Mouse (Mus musculus): ENCODE measurements at regions not wholly inside any gene's neighbourhood (a gene's known extent, or its start where the extent isn't known, plus 50 kb on each side); places are given as distances from the start of the nearest gene placed in this dataset.

DNA sequence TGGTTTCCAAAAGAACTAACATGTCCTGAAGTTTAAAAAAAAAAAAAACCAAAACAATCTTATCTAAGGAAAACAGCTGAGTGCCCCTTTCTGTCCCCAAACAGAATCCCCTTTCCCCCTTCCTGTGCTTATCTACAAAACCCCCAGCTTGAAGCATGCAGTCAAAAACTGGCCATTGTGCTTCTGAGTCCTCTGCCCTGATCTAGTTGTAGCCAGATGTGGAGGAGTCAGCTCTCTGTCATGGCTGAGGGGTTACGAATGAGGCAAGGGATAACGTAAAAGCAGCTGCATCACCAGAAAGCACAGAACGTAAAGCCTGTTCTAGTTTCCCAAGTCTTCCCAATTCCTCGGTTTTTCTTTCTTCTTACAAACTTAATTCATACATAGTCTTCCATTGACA, 164.3 kb upstream of the Tbc1d2b start:
- Histone ChIP-seq H3K9me3 (replicated peaks; ENCODE audit: control insufficient read depth, low read length) (no peaks in the 10 kb centered on the region), H3K27me3 (ENCODE audit: control insufficient read depth, insufficient read depth, low read length) (no peaks in the 10 kb centered on the region), H3K4me2 (ENCODE audit: low read depth, low read length) (no peak overlapping the region), H3K27ac (ENCODE audit: low read depth) (no peak overlapping the region), H3K9ac (replicated peaks; ENCODE audit: low read depth, low read length) (no peak overlapping the region), H3K4me3 (ENCODE audit: low read depth, low read length) (no peak overlapping the region), H3K4me1 (ENCODE audit: control insufficient read depth, insufficient read depth) (no peaks in the 10 kb centered on the region), H3K36me3 (replicated peaks; ENCODE audit: control insufficient read depth, insufficient read depth, low read length) (no peaks in the 10 kb centered on the region)
- 44% methylated on average over 4 of the region's 4 CpGs for WGBS
- TF ChIP-seq CTCF (IDR thresholded peaks at IDR 0.05; ENCODE audit: low read depth): no peak
- no peak for TF ChIP-seq EP300 (IDR thresholded peaks at IDR 0.05; ENCODE audit: low read depth)
- DNase-seq (ENCODE audit: low spot score) (no peak), ATAC-seq (ENCODE audit: insufficient read depth, low read depth) (no peak)

DNA sequence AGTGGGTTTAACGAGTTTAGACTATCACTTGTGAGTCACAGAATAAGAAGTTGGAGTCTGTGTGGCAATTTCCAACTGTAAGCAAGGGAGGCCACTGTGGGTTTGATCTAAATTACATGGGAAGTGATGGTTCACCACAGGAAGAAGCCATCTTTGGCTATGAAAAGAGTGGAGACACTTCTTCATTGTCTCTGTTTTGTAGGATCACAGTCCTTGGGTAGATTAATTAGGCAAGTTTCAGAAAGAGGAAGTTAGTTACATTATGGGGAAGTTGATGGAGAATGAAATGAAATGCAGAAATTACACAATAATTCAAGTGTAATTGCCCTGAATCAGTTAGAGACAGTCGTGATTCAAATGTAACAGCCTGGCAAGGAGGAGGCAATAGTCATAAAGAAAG, 160.3 kb upstream of the Tbc1d2b start:
- Histone ChIP-seq H3K9me3 (replicated peaks; ENCODE audit: control insufficient read depth, low read length) (no peaks in the 10 kb centered on the region), H3K4me2 (ENCODE audit: low read depth, low read length) (no peak overlapping the region), H3K36me3 (replicated peaks; ENCODE audit: control insufficient read depth, insufficient read depth, low read length) (no peaks in the 10 kb centered on the region), H3K9ac (replicated peaks; ENCODE audit: low read depth, low read length) (no peak overlapping the region), H3K27me3 (ENCODE audit: control insufficient read depth, insufficient read depth, low read length) (no peaks in the 10 kb centered on the region), H3K4me1 (ENCODE audit: control insufficient read depth, insufficient read depth) (no peaks in the 10 kb centered on the region), H3K27ac (ENCODE audit: low read depth) (no peak overlapping the region), H3K4me3 (ENCODE audit: low read depth, low read length) (no peak overlapping the region)
- ATAC-seq (ENCODE audit: insufficient read depth, low read depth): no peak
- TF ChIP-seq CTCF (IDR thresholded peaks at IDR 0.05; ENCODE audit: low read depth): no peak
- no peak for TF ChIP-seq EP300 (IDR thresholded peaks at IDR 0.05; ENCODE audit: low read depth)
- WGBS: 54% methylated on average over 2 of the region's 2 CpGs
- DNase-seq (ENCODE audit: low spot score): no peak

DNA sequence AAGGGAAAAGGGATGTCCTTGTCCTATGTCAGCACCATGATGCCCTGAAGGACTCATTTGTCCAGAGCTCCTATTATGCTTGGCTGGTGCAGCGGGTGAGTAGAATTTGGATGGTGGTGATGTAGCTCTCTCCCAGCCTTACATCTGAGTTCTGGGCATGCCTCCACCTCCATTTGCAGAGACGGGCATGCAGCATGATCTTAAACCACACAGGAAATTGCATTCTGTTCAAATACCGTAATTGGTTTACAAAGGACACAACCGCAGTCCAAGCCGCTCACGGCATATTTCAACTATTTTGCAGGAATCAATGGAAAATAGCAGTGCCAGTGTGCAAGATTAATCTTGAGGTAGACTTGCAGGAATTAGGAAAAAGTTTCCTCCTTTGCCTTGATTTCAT, 151.1 kb upstream of the Tbc1d2b start:
- DNase-seq (ENCODE audit: low spot score): no peak
- Histone ChIP-seq H3K9me3 (replicated peaks; ENCODE audit: control insufficient read depth, low read length) (no peaks in the 10 kb centered on the region), H3K4me3 (ENCODE audit: low read depth, low read length) (no peak overlapping the region), H3K9ac (replicated peaks; ENCODE audit: low read depth, low read length) (no peak overlapping the region), H3K4me2 (ENCODE audit: low read depth, low read length) (no peak overlapping the region), H3K27me3 (ENCODE audit: control insufficient read depth, insufficient read depth, low read length) (no peaks in the 10 kb centered on the region), H3K4me1 (ENCODE audit: control insufficient read depth, insufficient read depth) (no peaks in the 10 kb centered on the region), H3K27ac (ENCODE audit: low read depth) (no peak overlapping the region), H3K36me3 (replicated peaks; ENCODE audit: control insufficient read depth, insufficient read depth, low read length) (no peaks in the 10 kb centered on the region)
- TF ChIP-seq EP300 (IDR thresholded peaks at IDR 0.05; ENCODE audit: low read depth) (no peak), CTCF (IDR thresholded peaks at IDR 0.05; ENCODE audit: low read depth) (no peak)
- 85% methylated on average over 6 of the region's 6 CpGs for WGBS
- no peak for ATAC-seq (ENCODE audit: insufficient read depth, low read depth)

DNA sequence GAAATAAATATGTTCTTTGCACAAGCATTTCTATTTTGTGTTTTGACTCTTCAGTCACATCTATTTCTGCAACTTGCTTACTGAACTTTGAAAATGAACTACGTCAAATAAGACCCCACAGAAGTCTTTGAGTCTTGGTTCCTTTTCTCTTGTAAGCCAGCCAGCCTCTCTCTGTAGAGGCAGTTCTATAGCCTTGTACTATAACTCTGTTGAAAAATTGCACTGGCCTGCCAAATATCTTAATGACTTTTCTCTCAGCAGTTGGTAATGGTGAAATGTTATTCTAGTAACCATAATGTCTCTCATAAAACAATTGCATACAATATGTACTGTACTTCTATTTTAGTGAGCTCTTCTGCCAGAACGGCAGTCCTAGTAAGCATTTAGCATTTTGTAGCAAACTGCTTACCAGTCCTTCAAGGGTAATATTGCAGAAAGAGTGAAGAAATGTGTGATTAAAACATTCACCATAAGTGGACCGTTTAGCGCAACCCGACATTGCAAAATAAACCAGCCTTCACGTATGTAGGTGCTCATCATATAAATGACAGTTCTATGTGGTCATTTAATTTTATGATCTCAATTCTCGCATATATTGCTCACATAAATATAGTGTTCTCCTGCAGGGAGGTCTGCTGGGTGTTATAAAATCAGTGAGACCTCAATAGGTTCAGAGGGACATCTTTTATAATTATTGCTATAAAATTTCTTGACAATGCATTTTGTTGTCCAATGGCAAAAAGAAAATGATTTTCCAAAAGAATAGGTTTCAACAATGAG, 149.3 kb upstream of the Tbc1d2b start:
- no peak for DNase-seq (ENCODE audit: low spot score)

DNA sequence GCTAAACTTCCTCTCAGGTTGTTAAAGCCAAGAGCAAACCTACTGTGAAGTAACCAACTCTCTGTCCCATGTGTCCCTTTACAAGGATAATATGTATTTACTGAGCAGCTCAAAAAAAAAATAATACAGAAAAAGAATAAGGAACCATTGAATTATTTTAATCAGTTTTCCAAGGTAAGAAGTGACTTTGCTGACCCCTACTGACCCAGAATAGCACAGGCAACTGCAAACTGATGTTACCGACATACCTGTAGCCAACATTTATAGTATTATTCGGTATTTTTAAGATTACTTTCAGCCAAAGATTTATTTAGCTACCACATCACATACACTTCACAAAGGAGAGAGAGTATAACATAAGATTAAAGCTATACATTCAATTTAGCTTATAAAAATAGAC, 138.2 kb upstream of the Tbc1d2b start:
- no peak overlapping the region for H3K9ac ChIP-seq (replicated peaks; ENCODE audit: low read depth, low read length)
- no peaks in the 10 kb centered on the region for H3K27me3 ChIP-seq (ENCODE audit: control insufficient read depth, insufficient read depth, low read length)
- no peak for TF ChIP-seq EP300 (IDR thresholded peaks at IDR 0.05; ENCODE audit: low read depth)
- peak; percentile 48 for TF ChIP-seq CTCF (IDR thresholded peaks at IDR 0.05; ENCODE audit: low read depth)
- DNase-seq (ENCODE audit: low spot score): peak; percentile 5
- no peak for ATAC-seq (ENCODE audit: insufficient read depth, low read depth)
- no peaks in the 10 kb centered on the region for H3K4me1 ChIP-seq (ENCODE audit: control insufficient read depth, insufficient read depth)
- no peak overlapping the region for H3K4me3 ChIP-seq (ENCODE audit: low read depth, low read length)
- H3K4me2 ChIP-seq (ENCODE audit: low read depth, low read length): no peak overlapping the region
- no peaks in the 10 kb centered on the region for H3K9me3 ChIP-seq (replicated peaks; ENCODE audit: control insufficient read depth, low read length)
- WGBS: 49% methylated on average over 2 of the region's 2 CpGs
- no peaks in the 10 kb centered on the region for H3K36me3 ChIP-seq (replicated peaks; ENCODE audit: control insufficient read depth, insufficient read depth, low read length)
- H3K27ac ChIP-seq (ENCODE audit: low read depth): no peak overlapping the region

More for the DNA sequence above, 149.3 kb upstream of the Tbc1d2b start:
- WGBS: 82% methylated on average over 7 of the region's 7 CpGs
- Histone ChIP-seq H3K9me3 (replicated peaks; ENCODE audit: control insufficient read depth, low read length) (no peaks in the 10 kb centered on the region), H3K27me3 (ENCODE audit: control insufficient read depth, insufficient read depth, low read length) (no peaks in the 10 kb centered on the region), H3K36me3 (replicated peaks; ENCODE audit: control insufficient read depth, insufficient read depth, low read length) (no peaks in the 10 kb centered on the region), H3K9ac (replicated peaks; ENCODE audit: low read depth, low read length) (no peak overlapping the region), H3K4me3 (ENCODE audit: low read depth, low read length) (no peak overlapping the region), H3K27ac (ENCODE audit: low read depth) (no peak overlapping the region), H3K4me2 (ENCODE audit: low read depth, low read length) (no peak overlapping the region), H3K4me1 (ENCODE audit: control insufficient read depth, insufficient read depth) (no peaks in the 10 kb centered on the region)
- TF ChIP-seq EP300 (IDR thresholded peaks at IDR 0.05; ENCODE audit: low read depth) (no peak), CTCF (IDR thresholded peaks at IDR 0.05; ENCODE audit: low read depth) (no peak)
- ATAC-seq (ENCODE audit: insufficient read depth, low read depth): no peak

DNA sequence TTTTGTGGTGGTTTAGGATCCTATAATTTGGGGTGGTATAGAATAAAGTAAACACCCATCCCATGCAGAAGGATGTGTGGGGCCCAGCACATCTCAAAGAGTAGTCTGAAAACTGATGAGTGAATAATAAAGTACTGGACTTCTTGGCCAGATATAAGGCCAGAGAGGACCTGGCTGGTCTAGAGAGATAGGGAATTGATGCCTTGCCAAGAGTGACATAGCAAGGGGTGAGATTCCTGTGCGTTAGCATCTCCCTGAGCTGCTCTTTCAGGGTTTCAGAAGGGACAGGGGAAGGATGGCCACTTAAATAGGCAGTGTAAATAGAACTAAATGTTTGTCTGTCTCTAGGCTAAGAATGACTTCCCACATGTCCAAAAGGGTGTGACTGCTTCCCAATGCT, 137.0 kb upstream of the Tbc1d2b start:
- no peak for ATAC-seq (ENCODE audit: insufficient read depth, low read depth)
- 35% methylated on average over 1 of the region's 1 CpGs for WGBS
- H3K4me2 ChIP-seq (ENCODE audit: low read depth, low read length): no peak overlapping the region

More for the DNA sequence above, 137.0 kb upstream of the Tbc1d2b start:
- no peaks in the 10 kb centered on the region for H3K9me3 ChIP-seq (replicated peaks; ENCODE audit: control insufficient read depth, low read length)
- H3K27ac ChIP-seq (ENCODE audit: low read depth): no peak overlapping the region
- H3K9ac ChIP-seq (replicated peaks; ENCODE audit: low read depth, low read length): no peak overlapping the region
- no peaks in the 10 kb centered on the region for H3K36me3 ChIP-seq (replicated peaks; ENCODE audit: control insufficient read depth, insufficient read depth, low read length)
- H3K4me3 ChIP-seq (ENCODE audit: low read depth, low read length): no peak overlapping the region
- no peaks in the 10 kb centered on the region for H3K27me3 ChIP-seq (ENCODE audit: control insufficient read depth, insufficient read depth, low read length)
- DNase-seq (ENCODE audit: low spot score): no peak
- no peak for TF ChIP-seq EP300 (IDR thresholded peaks at IDR 0.05; ENCODE audit: low read depth)
- no peak for TF ChIP-seq CTCF (IDR thresholded peaks at IDR 0.05; ENCODE audit: low read depth)
- H3K4me1 ChIP-seq (ENCODE audit: control insufficient read depth, insufficient read depth): no peaks in the 10 kb centered on the region
